Mouse (Mus musculus): ENCODE data around the gene Rbpj.

Gene Rbpj

GRCm38 (mm10) chr5:53590875-53591682 lies 125.1 kb downstream of the Rbpj start:
- DNase-seq (ENCODE audit: low spot score in 2 of 2), result no peak

- DNase-seq (ENCODE audit: low spot score in 2 of 2), result no peak
Observed at GRCm38 (mm10) chr5:53591683-53592050, 125.7 kb downstream of the Rbpj start.

GRCm38 (mm10) chr5:53593080-53593688 lies 127.2 kb downstream of the Rbpj start:
- DNase-seq (ENCODE audit: low spot score in 2 of 2), result no peak

GRCm38 (mm10) chr5:53594274-53594673 lies 128.3 kb downstream of the Rbpj start:
- DNase-seq (ENCODE audit: low spot score in 2 of 2), result no peak

GRCm38 (mm10) chr5:53598510-53598909 lies 132.6 kb downstream of the Rbpj start:
- no peak for DNase-seq (ENCODE audit: low spot score in 2 of 2)

- no peak for DNase-seq (ENCODE audit: low spot score in 2 of 2)
Observed at GRCm38 (mm10) chr5:53599116-53599515, 133.2 kb downstream of the Rbpj start.

GRCm38 (mm10) chr5:53602194-53602593 lies 136.2 kb downstream of the Rbpj start:
- no peak for DNase-seq (ENCODE audit: low spot score in 2 of 2)

GRCm38 (mm10) chr5:53605450-53605849 lies 139.5 kb downstream of the Rbpj start:
- no peak for DNase-seq (ENCODE audit: low spot score in 2 of 2)

GRCm38 (mm10) chr5:53607230-53607996 lies 141.5 kb downstream of the Rbpj start:
- no peak for DNase-seq (ENCODE audit: low spot score in 2 of 2)

- DNase-seq (ENCODE audit: low spot score in 2 of 2), result no peak
Observed at GRCm38 (mm10) chr5:53618844-53619243, 152.9 kb downstream of the Rbpj start.

- DNase-seq (ENCODE audit: low spot score in 2 of 2), result no peak
Observed at GRCm38 (mm10) chr5:53632026-53632425, 166.1 kb downstream of the Rbpj start.

GRCm38 (mm10) chr5:53636795-53637194 lies 170.8 kb downstream of the Rbpj start:
- no peak for DNase-seq (ENCODE audit: low spot score in 2 of 2)

GRCm38 (mm10) chr5:53637206-53637605 lies 171.3 kb downstream of the Rbpj start:
- no peak for DNase-seq (ENCODE audit: low spot score in 2 of 2)

GRCm38 (mm10) chr5:53638647-53639046 lies 172.7 kb downstream of the Rbpj start:
- DNase-seq (ENCODE audit: low spot score in 2 of 2), result no peak

- no peak for DNase-seq (ENCODE audit: low spot score in 2 of 2)
Observed at GRCm38 (mm10) chr5:53646669-53647068, 180.7 kb downstream of the Rbpj start.

- DNase-seq (ENCODE audit: low spot score in 2 of 2), result no peak
Observed at GRCm38 (mm10) chr5:53647358-53647757, 181.4 kb downstream of the Rbpj start.

GRCm38 (mm10) chr5:53656596-53656995 lies 190.6 kb downstream of the Rbpj start:
- no peak for DNase-seq (ENCODE audit: low spot score in 2 of 2)

GRCm38 (mm10) chr5:53657925-53658324 lies 192.0 kb downstream of the Rbpj start:
- DNase-seq (ENCODE audit: low spot score in 2 of 2), result no peak

GRCm38 (mm10) chr5:53661508-53661907 lies 195.6 kb downstream of the Rbpj start:
- no peak for DNase-seq (ENCODE audit: low spot score in 2 of 2)

GRCm38 (mm10) chr5:53662413-53662812 lies 196.5 kb downstream of the Rbpj start:
- no peak for DNase-seq (ENCODE audit: low spot score in 2 of 2)

- DNase-seq (ENCODE audit: low spot score in 2 of 2), result no peak
Observed at GRCm38 (mm10) chr5:53663665-53664064, 197.7 kb downstream of the Rbpj start.

- DNase-seq (ENCODE audit: low spot score in 2 of 2), result no peak
Observed at GRCm38 (mm10) chr5:53668021-53668420, 202.1 kb downstream of the Rbpj start.

All from frontal cortex, postnatal 25 days (tissue).